Mouse (Mus musculus) spleen, adult 2 months (tissue): ENCODE results near the gene Maz. TPM values are rescaled to one million over a fixed set of nuclear protein-coding genes. Genes with fewer than 3 reads are reported as not detected.
A peak's percentile ranks its signal among the peaks of the same experiment; 100 is the strongest.

Experiments
- DNase-seq, 2 experiments: peaks; one replicate each; pipeline versions ENCODE4 v3.0.0 to v3.0.0-alpha.2; 2012 to 2021; ENCODE audit warnings: low spot score in 2 of 2, low read depth in 1 of 2
- H3K27ac ChIP-seq: fragments of 200-500 bp; 2 replicates; pipeline ENCODE4 v1.5.1; 2012; ENCODE audit warnings: low read length, inconsistent platforms; ENCODE audit not compliant: insufficient read depth
- H3K27me3 ChIP-seq: fragments of 200-500 bp; 2 replicates; pipeline ENCODE4 v1.6.1; 2012; ENCODE audit warnings: mild to moderate bottlenecking, moderate library complexity, low read length, inconsistent platforms; ENCODE audit not compliant: control insufficient read depth, insufficient read depth
- H3K36me3 ChIP-seq: fragments of 200-500 bp; 2 replicates; pipeline ENCODE4 v1.6.1; 2012; ENCODE audit warnings: mild to moderate bottlenecking, low read length, inconsistent platforms; ENCODE audit not compliant: control insufficient read depth, insufficient read depth
- H3K4me1 ChIP-seq: fragments of 200-500 bp; 2 replicates; pipeline ENCODE4 v1.6.1; 2011; ENCODE audit warnings: inconsistent platforms; ENCODE audit not compliant: control insufficient read depth, insufficient read depth, insufficient read length
- H3K4me3 ChIP-seq: fragments of 200-500 bp; 2 replicates; pipeline ENCODE4 v1.5.1; 2011; ENCODE audit warnings: mild to moderate bottlenecking, inconsistent platforms; ENCODE audit not compliant: insufficient read depth, insufficient read length; ENCODE audit errors: extremely low read depth
- CTCF ChIP-seq: fragments of 200-500 bp; IDR thresholded peaks from 2 replicates; pipeline ENCODE4 v1.5.1; 2011; ENCODE audit warnings: mild to moderate bottlenecking, inconsistent platforms; ENCODE audit not compliant: insufficient read depth, insufficient read length, insufficient replicate concordance; ENCODE audit errors: extremely low read depth
- POLR2A ChIP-seq: fragments of 200-500 bp; IDR thresholded peaks from 2 replicates; pipeline ENCODE4 v1.6.1; 2011; ENCODE audit warnings: low read depth, low read length, inconsistent platforms
- WGBS: fragments of 180-500 bp; shearing (Covaris S2); methylation state at CpG from one replicate; pipeline ENCODE4 v1.1.7; 2018; 5-methylcytosine and 5-hydroxymethylcytosine counted together
- polyA plus RNA-seq: library from polyadenylated mRNA; depleted of rRNA; stranded (reverse); fragments of >200 nt; gene quantifications from 2 replicates; pipeline ENCODE4 v1.2.3, GENCODE M21; 2012

The Maz gene
- polyA plus RNA-seq, 1 experiment, result 215 TPM

GRCm38 (mm10) chr7:127021563-127022527 is 5.0 kb downstream of the Maz start:
- peaks cover 16% of the 10 kb centered on the region for H3K36me3 ChIP-seq
- no peak overlapping the region; the same call in 1 of the 2 replicates for H3K4me3 ChIP-seq
- peaks cover 37% of the 10 kb centered on the region for H3K4me1 ChIP-seq
- no peak overlapping the region for H3K27ac ChIP-seq
- TF ChIP-seq POLR2A (no peak), CTCF (no peak)
- DNase-seq, result no peak
- H3K27me3 ChIP-seq, result no peaks in the 10 kb centered on the region
- 54% methylated on average over 5 of the region's 5 CpGs for WGBS

- Histone ChIP-seq H3K36me3 (peaks cover 16% of the 10 kb centered on the region), H3K27ac (peak within 1 kb of the TSS; percentile 26; the same call in 1 of the 2 replicates), H3K27me3 (no peaks in the 10 kb centered on the region), H3K4me1 (peaks cover 37% of the 10 kb centered on the region), H3K4me3 (peak within 1 kb of the TSS; percentile 43; the same call in 1 of the 2 replicates)
- peak in 1 of 2 experiments; percentile 34 for DNase-seq
- WGBS, result 3% methylated on average over 35 of the region's 37 CpGs
- no peak for TF ChIP-seq POLR2A
- no peak for TF ChIP-seq CTCF
Measured at GRCm38 (mm10) chr7:127020901-127021562, 5.8 kb downstream of the Maz start, which contains the start of the genes Gm42742 and Prrt2. TSS of gene Gm42742 (minus strand) at chr7:127021097. TSS of gene Prrt2 (minus strand) at chr7:127021211.

- 71% methylated on average over 5 of the region's 5 CpGs for WGBS
Measured at GRCm38 (mm10) chr7:127020491-127020890, 6.3 kb downstream of the Maz start.

GRCm38 (mm10) chr7:127020031-127020430 is 6.8 kb downstream of the Maz start:
- TF ChIP-seq CTCF (no peak), POLR2A (no peak)
- H3K4me3 ChIP-seq, result no peak overlapping the region
- peaks cover 37% of the 10 kb centered on the region for H3K4me1 ChIP-seq
- H3K36me3 ChIP-seq, result peaks cover 17% of the 10 kb centered on the region
- DNase-seq, result no peak
- no peaks in the 10 kb centered on the region for H3K27me3 ChIP-seq
- H3K27ac ChIP-seq, result no peak overlapping the region
- 84% methylated on average over 3 of the region's 3 CpGs for WGBS

More at GRCm38 (mm10) chr7:127020491-127020890, 6.3 kb downstream of the Maz start:
- Histone ChIP-seq H3K36me3 (peaks cover 16% of the 10 kb centered on the region), H3K27ac (peak overlapping the region; percentile 26; the same call in 1 of the 2 replicates), H3K4me1 (peaks cover 37% of the 10 kb centered on the region), H3K27me3 (no peaks in the 10 kb centered on the region), H3K4me3 (peak overlapping the region; percentile 43; the same call in 1 of the 2 replicates)
- TF ChIP-seq POLR2A (no peak), CTCF (no peak)
- no peak for DNase-seq

GRCm38 (mm10) chr7:127019306-127019960 is 7.4 kb downstream of the Maz start:
- 79% methylated on average over 14 of the region's 14 CpGs for WGBS
- Histone ChIP-seq H3K27me3 (no peaks in the 10 kb centered on the region), H3K27ac (no peak overlapping the region), H3K36me3 (peaks cover 17% of the 10 kb centered on the region), H3K4me3 (no peak overlapping the region), H3K4me1 (peaks cover 34% of the 10 kb centered on the region)
- TF ChIP-seq POLR2A (no peak), CTCF (no peak)
- no peak for DNase-seq

- WGBS, result 93% methylated on average over 15 of the region's 15 CpGs
- H3K27ac ChIP-seq, result no peak overlapping the region
- no peaks in the 10 kb centered on the region for H3K27me3 ChIP-seq
- H3K36me3 ChIP-seq, result peaks cover 14% of the 10 kb centered on the region
- H3K4me3 ChIP-seq, result no peak overlapping the region
- H3K4me1 ChIP-seq, result peaks cover 26% of the 10 kb centered on the region
- TF ChIP-seq CTCF, result no peak
- no peak for TF ChIP-seq POLR2A
- DNase-seq, result no peak
Measured at GRCm38 (mm10) chr7:127018416-127019305, 8.2 kb downstream of the Maz start.
